Mouse (Mus musculus): ENCODE results near the gene Gm21985.
"Not testable (repeated sequence)": the region's sequence is repeated elsewhere in the genome, so short reads cannot be mapped to it uniquely, and the experiment has no call there.

The Gm21985 gene

GRCm38 (mm10) chr2:112264364-112264763 lies 1.8 kb upstream of the Gm21985 start:
- DNase-seq (ENCODE audit: low spot score in 2 of 2): no peak

- peak; percentile 92 to 93 for DNase-seq (ENCODE audit: low spot score in 2 of 2)
Observed at GRCm38 (mm10) chr2:112265448-112266241, 469 bp upstream of the Gm21985 start, which contains the start of gene Slc12a6. Slc12a6 (plus strand) TSS chr2:112265825.

DNA sequence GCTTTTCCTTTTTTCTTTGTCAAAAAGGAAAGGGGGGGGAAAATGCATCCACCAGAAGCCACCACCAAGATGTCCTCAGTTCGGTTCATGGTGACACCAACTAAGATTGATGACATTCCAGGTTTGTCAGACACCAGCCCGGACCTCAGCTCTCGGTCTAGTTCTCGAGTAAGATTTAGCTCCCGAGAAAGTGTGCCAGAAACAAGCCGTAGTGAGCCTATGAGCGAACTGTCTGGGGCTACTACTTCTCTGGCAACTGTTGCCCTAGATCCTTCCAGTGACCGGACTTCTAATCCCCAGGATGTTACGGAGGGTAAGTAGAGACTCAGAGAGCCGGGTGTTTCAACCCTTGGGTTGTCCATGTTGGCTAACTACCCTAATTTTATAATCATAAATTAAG lies 666 bp downstream of the Gm21985 start:
- peak in 1 of 2 experiments; percentile 43 for DNase-seq (ENCODE audit: low spot score in 2 of 2)

DNA sequence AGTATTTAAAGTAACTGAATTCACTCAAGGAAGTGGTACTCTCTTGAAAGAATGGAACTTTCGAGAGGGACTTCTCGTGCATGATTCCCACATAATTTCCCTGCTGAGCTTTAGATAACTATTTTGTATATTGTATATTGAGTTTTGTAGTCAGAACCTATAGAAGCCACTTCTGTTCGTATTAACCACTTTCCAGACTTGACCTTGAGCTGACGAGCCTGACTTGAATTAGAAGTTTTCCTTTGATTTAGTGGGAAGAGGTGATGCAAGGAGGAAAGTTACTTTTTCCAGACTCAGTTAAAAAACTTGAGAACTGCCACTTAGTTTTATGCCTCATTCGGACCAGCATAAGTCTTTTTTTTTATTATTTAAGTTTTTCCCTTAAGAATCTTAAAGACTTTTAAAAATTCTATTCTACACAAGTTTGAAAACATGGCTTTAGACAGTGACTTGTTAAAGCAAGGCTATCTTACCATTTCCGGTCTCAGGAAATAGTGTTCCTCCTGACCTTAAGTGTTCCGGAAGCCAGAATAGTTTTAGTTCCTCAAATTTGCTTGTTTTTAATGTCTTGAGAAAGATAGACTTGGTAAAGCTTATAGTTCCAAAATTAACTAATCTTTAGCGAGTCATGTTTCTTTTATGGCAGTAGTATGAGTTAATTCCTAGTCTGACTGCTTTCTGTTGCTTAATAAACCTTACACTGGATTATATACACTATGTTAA lies 1.6 kb downstream of the Gm21985 start:
- no peak for DNase-seq (ENCODE audit: low spot score in 2 of 2)

DNA sequence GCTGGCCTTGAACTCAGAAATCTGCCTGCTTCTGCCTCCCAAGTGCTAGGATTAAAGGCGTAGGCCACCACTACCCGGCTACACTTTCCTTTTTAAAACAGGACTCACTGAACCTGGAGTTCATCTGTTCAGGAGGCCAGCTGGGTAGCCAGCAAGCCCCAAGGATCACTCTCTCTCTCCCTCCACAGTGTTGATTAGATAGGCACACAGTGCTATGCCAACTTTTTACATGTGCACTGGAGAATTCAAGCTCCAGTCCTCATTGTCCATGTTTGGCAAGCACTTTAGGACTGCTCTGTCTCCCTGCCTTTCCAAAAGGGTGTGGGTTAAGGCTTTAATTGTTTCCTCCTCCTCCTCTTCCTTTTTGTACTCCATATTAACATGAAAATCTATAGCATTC lies 3.9 kb downstream of the Gm21985 start:
- no peak for DNase-seq (ENCODE audit: low spot score in 2 of 2)

DNA sequence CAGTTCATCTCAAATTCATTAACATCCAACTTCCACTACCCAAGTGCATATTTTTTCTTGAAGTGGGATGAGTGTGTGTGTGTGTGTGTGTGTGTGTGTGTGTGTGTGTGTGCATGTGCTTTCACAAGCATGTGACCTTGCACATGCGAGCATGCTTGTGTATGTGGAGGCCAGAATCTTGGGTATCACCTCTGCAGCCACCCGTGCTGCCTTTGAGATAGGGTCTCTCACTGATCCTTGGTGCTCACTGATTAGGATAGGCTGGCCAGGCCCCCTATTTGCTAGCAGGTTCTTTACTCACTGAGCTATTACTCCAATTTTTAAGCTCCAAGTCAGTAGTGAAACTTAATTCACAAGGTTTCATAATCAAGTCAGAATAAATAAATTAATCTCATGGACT lies 6.8 kb downstream of the Gm21985 start:
- no peak for DNase-seq (ENCODE audit: low spot score in 2 of 2)

GRCm38 (mm10) chr2:112273474-112273873 lies 7.4 kb downstream of the Gm21985 start:
- DNase-seq (ENCODE audit: low spot score in 2 of 2): no peak

DNA sequence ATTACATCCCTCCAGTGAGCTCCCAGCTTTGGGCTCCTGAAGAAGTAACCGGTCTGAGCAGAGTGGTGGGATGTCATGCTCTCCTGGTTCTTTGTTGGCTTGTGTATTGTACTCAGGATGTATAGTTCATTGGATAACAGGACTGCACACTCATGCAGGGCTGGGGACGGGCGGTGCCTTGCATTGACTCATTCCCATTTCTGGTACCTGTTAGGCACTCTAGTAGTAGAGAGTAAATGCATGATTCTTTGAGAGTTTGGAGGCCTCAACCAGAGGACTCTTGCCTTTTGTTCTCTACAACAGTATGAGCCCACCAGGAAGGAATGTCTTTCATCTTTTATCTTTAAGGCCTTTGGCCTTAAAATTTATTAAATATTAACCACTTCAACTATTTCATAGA lies 10.8 kb downstream of the Gm21985 start:
- DNase-seq (ENCODE audit: low spot score in 2 of 2): no peak

- no peak for DNase-seq (ENCODE audit: low spot score in 2 of 2)
Observed at GRCm38 (mm10) chr2:112282846-112283245, 16.7 kb downstream of the Gm21985 start.

DNA sequence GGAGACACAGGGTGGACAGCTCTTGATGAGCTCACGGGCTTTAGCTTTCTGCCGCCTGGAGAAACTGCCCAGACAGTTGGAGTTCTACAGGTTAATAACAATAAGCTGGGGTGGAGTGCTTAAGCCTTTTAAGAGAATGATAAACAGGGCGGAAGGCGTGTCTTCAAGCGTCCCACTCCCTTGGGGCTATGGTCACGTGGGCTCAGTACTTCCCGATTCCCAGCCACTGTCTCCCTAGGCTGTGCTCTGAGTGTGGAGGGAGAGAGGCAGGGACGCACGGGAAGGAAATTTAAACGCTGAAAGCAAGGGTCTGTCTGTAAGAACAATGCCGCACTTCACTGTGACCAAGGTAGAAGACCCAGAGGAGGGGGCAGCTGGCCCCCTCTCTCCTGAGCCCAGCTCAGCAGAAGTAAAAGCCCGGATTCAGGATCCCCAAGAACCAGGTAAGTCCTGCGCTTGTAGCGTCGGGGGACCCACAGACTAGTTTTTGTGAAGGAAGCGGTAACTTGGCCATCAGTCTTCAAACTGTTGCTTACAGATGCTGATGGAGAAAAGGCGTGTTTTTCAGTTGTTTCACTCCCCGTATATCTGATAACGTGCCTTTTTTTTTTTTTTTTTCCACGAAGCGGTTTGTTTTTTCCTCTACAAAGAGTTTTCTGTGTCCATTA lies 18.4 kb downstream of the Gm21985 start:
- DNase-seq (ENCODE audit: low spot score in 2 of 2): no peak

DNA sequence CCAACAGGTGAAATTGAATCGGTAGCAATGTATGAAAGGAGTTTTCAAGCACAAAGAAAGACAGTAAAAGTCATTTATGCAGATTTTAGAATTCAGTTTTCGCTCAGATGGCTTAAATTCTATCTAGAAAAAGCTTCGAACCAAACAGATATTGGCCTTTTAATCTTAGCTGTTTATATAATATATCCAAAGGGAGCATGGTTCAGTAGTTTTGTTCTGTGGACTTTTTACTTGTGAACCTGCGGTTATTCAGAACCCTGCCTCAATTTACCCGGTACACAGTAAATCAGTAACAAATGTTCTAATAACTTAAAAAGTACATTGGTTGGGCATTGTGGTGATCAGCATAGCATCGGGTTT lies 18.9 kb downstream of the Gm21985 start:
- DNase-seq (ENCODE audit: low spot score in 2 of 2): no peak

DNA sequence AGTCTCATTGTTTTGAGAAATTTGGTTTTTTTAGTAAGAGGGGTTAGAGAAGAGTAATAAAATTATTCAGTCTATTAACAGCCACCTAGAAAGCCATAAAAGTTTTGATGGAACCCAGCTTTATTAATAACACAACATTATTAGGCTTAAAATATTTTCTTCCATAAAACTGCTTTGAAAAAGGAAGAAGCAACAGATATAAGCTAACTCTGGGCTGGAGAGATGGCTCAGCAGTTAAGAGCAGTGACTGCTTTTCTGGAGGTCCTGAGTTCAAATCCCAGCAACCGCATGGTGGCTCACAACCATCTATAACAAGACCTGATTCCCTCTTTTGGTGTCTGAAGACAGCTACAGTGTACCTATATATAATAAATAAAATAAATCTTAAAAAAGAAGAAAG lies 19.9 kb downstream of the Gm21985 start:
- DNase-seq (ENCODE audit: low spot score in 2 of 2): not testable (repeated sequence)

DNA sequence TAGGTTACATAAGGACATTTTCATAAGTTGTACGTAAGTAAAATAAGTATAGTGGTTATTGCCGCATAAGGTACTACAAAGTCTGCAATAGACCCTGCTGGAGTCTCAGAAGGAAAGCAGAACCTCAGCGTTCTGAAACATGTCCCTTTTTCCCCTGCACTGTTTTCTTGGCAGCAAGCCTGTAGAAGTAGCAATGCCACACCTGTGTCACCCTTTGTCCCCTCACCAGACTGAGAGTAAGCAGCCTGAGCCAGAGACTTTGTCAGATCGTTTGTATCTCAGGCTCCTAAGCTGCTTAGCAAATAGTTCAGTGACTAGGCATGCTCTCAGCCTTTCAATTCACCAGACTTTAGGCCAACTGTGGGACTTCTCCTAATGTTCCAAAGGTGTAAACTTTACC lies 20.9 kb downstream of the Gm21985 start:
- DNase-seq (ENCODE audit: low spot score in 2 of 2): no peak

DNA sequence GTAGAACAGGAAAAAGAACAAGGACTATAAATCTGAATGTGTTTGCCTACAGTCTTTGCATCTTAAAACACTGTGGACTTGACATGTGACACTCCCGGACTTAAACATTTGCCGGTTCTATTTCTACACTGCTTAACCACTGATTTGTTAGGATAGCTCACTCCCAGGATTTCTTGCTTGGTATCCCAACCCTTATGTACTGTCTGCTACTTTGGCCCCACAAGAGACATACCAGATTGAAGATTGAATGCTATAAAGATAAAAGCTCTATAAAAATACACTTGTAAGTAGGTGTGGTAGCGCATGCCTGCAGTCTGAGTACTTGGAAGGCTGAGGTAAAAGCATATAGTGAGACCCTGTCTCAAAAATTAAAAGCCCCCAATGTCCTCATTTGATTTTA lies 23.4 kb downstream of the Gm21985 start:
- no peak for DNase-seq (ENCODE audit: low spot score in 2 of 2)

GRCm38 (mm10) chr2:112292823-112293222 lies 26.7 kb downstream of the Gm21985 start:
- no peak for DNase-seq (ENCODE audit: low spot score in 2 of 2)

- peak in 1 of 2 experiments; percentile 26 for DNase-seq (ENCODE audit: low spot score in 2 of 2)
Observed at GRCm38 (mm10) chr2:112296211-112296610, 30.1 kb downstream of the Gm21985 start.

DNA sequence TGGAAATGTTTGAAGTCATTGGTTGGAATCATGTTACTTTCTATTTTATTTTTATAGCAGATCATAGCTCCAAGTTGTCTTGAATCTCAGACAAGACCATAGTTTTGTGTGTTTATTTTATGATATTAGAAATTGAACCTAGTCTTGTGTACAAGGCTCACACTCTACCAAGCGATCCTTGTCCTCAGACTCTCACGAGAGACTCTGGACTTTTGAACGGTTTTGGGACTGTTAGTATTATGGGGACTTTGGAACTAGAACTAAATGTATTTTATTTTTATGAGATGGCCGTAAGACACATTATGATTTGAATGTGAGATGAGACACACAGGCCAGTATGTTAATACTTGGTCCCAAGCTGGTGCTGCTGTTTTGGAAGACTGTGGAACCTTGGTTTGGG lies 32.1 kb downstream of the Gm21985 start:
- no peak for DNase-seq (ENCODE audit: low spot score in 2 of 2)

DNA sequence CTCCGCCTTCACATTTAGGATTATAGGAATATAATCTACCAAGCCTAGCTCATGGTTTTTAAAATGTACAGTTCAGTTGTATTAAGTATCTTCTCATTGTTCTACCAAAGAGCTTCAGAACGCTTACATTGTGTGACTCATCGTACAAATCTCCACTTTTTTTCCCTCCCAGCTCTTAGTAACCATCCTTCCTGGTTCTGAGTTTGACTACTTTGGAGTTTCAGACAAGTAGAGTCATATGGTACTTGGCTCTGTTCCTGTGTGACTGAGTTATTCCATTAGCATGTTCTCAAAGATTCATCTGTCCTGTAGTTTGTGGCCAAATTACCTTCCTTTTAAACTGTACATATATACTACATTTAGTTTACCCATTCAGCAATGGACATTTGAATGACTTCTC lies 42.6 kb downstream of the Gm21985 start:
- no peak for DNase-seq (ENCODE audit: low spot score in 2 of 2)

- DNase-seq (ENCODE audit: low spot score in 2 of 2): peak in 1 of 2 experiments; percentile 22
Observed at GRCm38 (mm10) chr2:112309161-112309600, 43.1 kb downstream of the Gm21985 start.

DNA sequence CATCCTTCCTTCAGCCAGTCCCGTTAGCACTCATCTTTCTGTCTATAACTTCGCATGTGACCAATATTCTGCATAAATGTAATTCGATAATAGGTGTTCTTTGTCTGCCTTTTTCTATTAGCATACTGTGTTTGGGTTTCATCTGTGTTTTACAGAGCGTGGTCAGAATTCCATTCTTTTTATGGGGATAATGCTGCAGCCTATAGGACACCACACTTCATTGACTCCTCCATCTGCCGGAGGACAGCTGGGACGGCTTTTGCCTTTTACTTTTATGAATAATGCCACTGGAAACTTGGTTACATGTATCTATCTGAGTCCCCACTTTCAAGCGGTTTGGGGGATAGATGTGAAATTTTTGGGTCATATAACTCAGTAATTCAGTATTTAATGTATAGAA lies 49.5 kb downstream of the Gm21985 start:
- no peak for DNase-seq (ENCODE audit: low spot score in 2 of 2)

- DNase-seq (ENCODE audit: low spot score in 2 of 2): no peak
Observed at GRCm38 (mm10) chr2:112318227-112318626, 52.1 kb downstream of the Gm21985 start.

- DNase-seq (ENCODE audit: low spot score in 2 of 2): no peak
Observed at GRCm38 (mm10) chr2:112318905-112319304, 52.8 kb downstream of the Gm21985 start.

Measured in right cerebral cortex, adult 2 months (tissue).